Mouse (Mus musculus): Measurements from ENCODE around the gene Bbx. TPM values are rescaled to one million over a fixed set of nuclear protein-coding genes. Genes with fewer than 3 reads are reported as not detected.

The Bbx gene
- polyA plus RNA-seq (2012; rRNA removed) (13.4 and 14.2 TPM in 2 replicates), polyA plus RNA-seq (2014; fragmentation: Nextera tagmentation; extraction: Ambion mirVana) (30.9 and 32.9 TPM in 2 replicates)

GRCm38 (mm10) chr16:50432062-50432878 lies at the start of gene Bbx:
TSS of gene Bbx (minus strand) at chr16:50432390.
- under 1% methylated on average over 50 of the region's 55 CpGs for WGBS

DNA sequence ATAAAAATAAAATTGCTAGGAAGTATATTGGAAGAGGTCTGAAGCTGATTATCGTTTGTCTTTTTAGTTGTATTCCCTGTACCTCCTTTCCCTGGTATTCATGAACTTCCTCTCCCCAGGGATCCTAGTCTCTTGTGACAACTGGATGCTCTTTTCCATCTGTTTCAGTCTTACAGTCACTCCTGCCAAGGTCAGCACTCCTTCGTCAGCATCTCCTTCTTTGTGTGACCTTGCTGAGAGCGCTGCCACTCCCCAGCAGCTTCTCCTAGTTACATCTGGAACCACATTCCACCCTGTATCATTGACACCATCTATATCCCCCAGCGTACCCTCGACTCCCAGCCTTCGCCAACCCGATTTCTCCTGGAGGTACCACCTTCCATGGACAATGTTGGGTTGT lies 49.7 kb upstream of the Bbx start:
- no peak overlapping the region for H3K27ac ChIP-seq (replicated peaks; ENCODE audit: low read depth, low read length)
- no peak for ATAC-seq (ENCODE audit: low FRiP score, low read depth)
- no peaks in the 10 kb centered on the region for H3K9me3 ChIP-seq (ENCODE audit: control insufficient read depth, low read length)
- no peak for DNase-seq (ENCODE audit: low spot score)
- no peaks in the 10 kb centered on the region for H3K36me3 ChIP-seq (ENCODE audit: control insufficient read depth, insufficient read depth, low read length)
- WGBS, result 71% methylated on average over 7 of the region's 7 CpGs
- no peak overlapping the region for H3K4me3 ChIP-seq (replicated peaks; ENCODE audit: low read length)
- H3K9ac ChIP-seq (ENCODE audit: low read depth, low read length, severe bottlenecking), result no peak overlapping the region
- no peaks in the 10 kb centered on the region for H3K27me3 ChIP-seq (ENCODE audit: control insufficient read depth, insufficient read depth, low read length)
- H3K4me1 ChIP-seq (ENCODE audit: control insufficient read depth, insufficient read depth, low read length), result peaks cover 3% of the 10 kb centered on the region; the same call in 1 of the 2 replicates
- H3K4me2 ChIP-seq (replicated peaks; ENCODE audit: low read depth, low read length, severe bottlenecking), result no peak overlapping the region
- TF ChIP-seq POLR2A (IDR thresholded peaks at IDR 0.05; ENCODE audit: borderline replicate concordance, extremely low read depth, insufficient read depth, insufficient read length), result no peak

More at GRCm38 (mm10) chr16:50432062-50432878, at the start of gene Bbx:
- 0 out of 2 replicates have a peak, but pooled peaks have one; percentile 53 for TF ChIP-seq POLR2A (IDR thresholded peaks at IDR 0.05; ENCODE audit: borderline replicate concordance, extremely low read depth, insufficient read depth, insufficient read length)
- peak within 1 kb of the TSS; percentile 99 for H3K4me2 ChIP-seq (replicated peaks; ENCODE audit: low read depth, low read length, severe bottlenecking)
- peaks cover 5% of the 10 kb centered on the region; the same call in 1 of the 2 replicates for H3K4me1 ChIP-seq (ENCODE audit: control insufficient read depth, insufficient read depth, low read length)
- H3K27ac ChIP-seq (replicated peaks; ENCODE audit: low read depth, low read length), result peak within 1 kb of the TSS; percentile 99
- H3K9ac ChIP-seq (ENCODE audit: low read depth, low read length, severe bottlenecking), result peak within 1 kb of the TSS; percentile 92
- no peaks in the 10 kb centered on the region for H3K36me3 ChIP-seq (ENCODE audit: control insufficient read depth, insufficient read depth, low read length)
- H3K4me3 ChIP-seq (replicated peaks; ENCODE audit: low read length), result peak within 1 kb of the TSS; percentile 90
- H3K27me3 ChIP-seq (ENCODE audit: control insufficient read depth, insufficient read depth, low read length), result no peaks in the 10 kb centered on the region
- ATAC-seq (ENCODE audit: low FRiP score, low read depth), result peak; percentile 96
- no peaks in the 10 kb centered on the region for H3K9me3 ChIP-seq (ENCODE audit: control insufficient read depth, low read length)
- DNase-seq (ENCODE audit: low spot score), result peak; percentile 93

- Histone ChIP-seq H3K4me3 (replicated peaks; ENCODE audit: low read length) (no peak overlapping the region), H3K4me1 (ENCODE audit: control insufficient read depth, insufficient read depth, low read length) (peaks cover 3% of the 10 kb centered on the region; the same call in 1 of the 2 replicates), H3K9ac (ENCODE audit: low read depth, low read length, severe bottlenecking) (no peak overlapping the region), H3K27me3 (ENCODE audit: control insufficient read depth, insufficient read depth, low read length) (no peaks in the 10 kb centered on the region), H3K9me3 (ENCODE audit: control insufficient read depth, low read length) (no peaks in the 10 kb centered on the region), H3K27ac (replicated peaks; ENCODE audit: low read depth, low read length) (no peak overlapping the region), H3K36me3 (ENCODE audit: control insufficient read depth, insufficient read depth, low read length) (no peaks in the 10 kb centered on the region), H3K4me2 (replicated peaks; ENCODE audit: low read depth, low read length, severe bottlenecking) (no peak overlapping the region)
- TF ChIP-seq POLR2A (IDR thresholded peaks at IDR 0.05; ENCODE audit: borderline replicate concordance, extremely low read depth, insufficient read depth, insufficient read length), result no peak
- no peak for ATAC-seq (ENCODE audit: low FRiP score, low read depth)
- 70% methylated on average over 5 of the region's 5 CpGs for WGBS
- no peak for DNase-seq (ENCODE audit: low spot score)
Measured at GRCm38 (mm10) chr16:50481341-50481740, 49.2 kb upstream of the Bbx start.

- no peak overlapping the region for H3K4me3 ChIP-seq (replicated peaks; ENCODE audit: low read length)
- H3K9ac ChIP-seq (ENCODE audit: low read depth, low read length, severe bottlenecking), result no peak overlapping the region
- 100% methylated on average over 1 of the region's 1 CpGs for WGBS
- TF ChIP-seq POLR2A (IDR thresholded peaks at IDR 0.05; ENCODE audit: borderline replicate concordance, extremely low read depth, insufficient read depth, insufficient read length), result no peak
- no peaks in the 10 kb centered on the region for H3K27me3 ChIP-seq (ENCODE audit: control insufficient read depth, insufficient read depth, low read length)
- ATAC-seq (ENCODE audit: low FRiP score, low read depth), result no peak
- H3K36me3 ChIP-seq (ENCODE audit: control insufficient read depth, insufficient read depth, low read length), result no peaks in the 10 kb centered on the region
- H3K9me3 ChIP-seq (ENCODE audit: control insufficient read depth, low read length), result no peaks in the 10 kb centered on the region
- peaks cover 3% of the 10 kb centered on the region; the same call in 1 of the 2 replicates for H3K4me1 ChIP-seq (ENCODE audit: control insufficient read depth, insufficient read depth, low read length)
- H3K4me2 ChIP-seq (replicated peaks; ENCODE audit: low read depth, low read length, severe bottlenecking), result no peak overlapping the region
- no peak for DNase-seq (ENCODE audit: low spot score)
- H3K27ac ChIP-seq (replicated peaks; ENCODE audit: low read depth, low read length), result no peak overlapping the region
Measured at GRCm38 (mm10) chr16:50478695-50479094, 46.5 kb upstream of the Bbx start.

DNA sequence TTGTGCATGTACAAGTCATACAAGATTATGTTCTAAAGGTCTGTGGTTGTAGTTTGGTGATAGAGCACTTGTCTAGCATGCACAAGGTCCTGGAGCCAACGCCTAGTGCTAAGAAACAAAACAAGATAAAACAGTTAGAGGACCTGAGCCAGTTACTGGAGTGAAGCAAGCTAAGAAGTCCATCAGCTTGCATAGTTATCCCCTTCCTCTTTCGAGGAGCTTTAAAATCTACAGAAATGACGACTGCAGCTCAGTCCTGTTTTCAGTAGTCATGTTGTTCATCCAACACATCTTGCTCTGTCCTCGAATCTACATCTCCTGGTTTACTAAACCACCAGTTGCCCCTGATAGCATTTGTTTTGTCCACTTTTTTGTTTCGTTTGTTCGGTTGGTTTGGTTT lies 45.4 kb upstream of the Bbx start:
- WGBS, result 87% methylated on average over 6 of the region's 6 CpGs
- no peak for TF ChIP-seq POLR2A (IDR thresholded peaks at IDR 0.05; ENCODE audit: borderline replicate concordance, extremely low read depth, insufficient read depth, insufficient read length)
- no peak for DNase-seq (ENCODE audit: low spot score)
- no peak for ATAC-seq (ENCODE audit: low FRiP score, low read depth)
- H3K4me3 ChIP-seq (replicated peaks; ENCODE audit: low read length), result no peak overlapping the region
- H3K4me2 ChIP-seq (replicated peaks; ENCODE audit: low read depth, low read length, severe bottlenecking), result no peak overlapping the region
- H3K4me1 ChIP-seq (ENCODE audit: control insufficient read depth, insufficient read depth, low read length), result peaks cover 3% of the 10 kb centered on the region; the same call in 1 of the 2 replicates
- no peaks in the 10 kb centered on the region for H3K9me3 ChIP-seq (ENCODE audit: control insufficient read depth, low read length)
- no peaks in the 10 kb centered on the region for H3K27me3 ChIP-seq (ENCODE audit: control insufficient read depth, insufficient read depth, low read length)
- H3K9ac ChIP-seq (ENCODE audit: low read depth, low read length, severe bottlenecking), result no peak overlapping the region
- H3K27ac ChIP-seq (replicated peaks; ENCODE audit: low read depth, low read length), result no peak overlapping the region
- no peaks in the 10 kb centered on the region for H3K36me3 ChIP-seq (ENCODE audit: control insufficient read depth, insufficient read depth, low read length)

Data from limb, embryonic 14.5 days (tissue).